Mouse (Mus musculus): ENCODE measurements around the gene Bdkrb2.

The Bdkrb2 gene

DNA sequence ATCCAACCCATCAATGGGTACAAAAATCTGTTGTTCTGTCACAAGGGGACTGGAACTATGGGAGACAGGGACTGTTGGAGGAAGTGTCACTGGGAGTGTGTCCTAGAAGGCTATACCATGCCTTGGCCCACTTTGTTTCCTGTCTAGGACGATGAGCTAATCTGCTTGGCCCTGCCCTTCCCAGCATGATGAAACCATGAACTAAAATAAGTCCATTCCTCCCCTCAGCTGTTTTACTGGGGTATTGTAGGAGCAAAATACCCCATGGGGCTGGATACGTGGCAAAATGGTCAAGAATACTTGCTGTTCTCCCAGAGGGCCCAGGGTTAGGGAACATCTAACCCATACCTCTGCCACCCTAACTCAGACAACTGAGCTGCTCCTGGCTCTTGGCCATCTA, 15.0 kb upstream of the Bdkrb2 start:
- no peak for DNase-seq

- DNase-seq: no peak
These were observed 14.1 kb upstream of the Bdkrb2 start for GRCm38 (mm10) chr12:105548881-105549280.

GRCm38 (mm10) chr12:105549835-105550802, 12.9 kb upstream of the Bdkrb2 start:
- no peak for DNase-seq

DNA sequence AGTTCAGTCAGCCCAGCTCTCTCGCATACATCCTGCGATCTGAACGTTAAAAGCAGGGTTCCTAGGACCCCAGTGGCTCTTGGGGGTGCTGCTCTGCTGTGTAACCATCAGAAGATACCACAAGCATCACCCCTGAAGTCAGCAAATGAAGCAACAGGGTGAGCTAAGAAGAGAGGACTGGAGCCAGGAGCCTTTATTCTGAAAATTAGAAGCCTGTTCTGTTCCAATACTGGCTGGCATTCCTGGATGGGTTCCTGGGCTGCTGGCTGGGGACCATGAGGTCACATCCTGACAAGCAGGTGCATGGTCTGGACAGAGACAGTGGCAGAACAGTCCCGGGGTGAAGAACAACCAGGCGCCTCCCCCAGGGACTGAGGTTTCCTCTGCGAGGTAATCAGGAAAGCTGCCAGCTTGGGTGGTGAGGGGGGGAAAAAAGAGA, 11.5 kb upstream of the Bdkrb2 start:
- peak; percentile 37 for DNase-seq

DNA sequence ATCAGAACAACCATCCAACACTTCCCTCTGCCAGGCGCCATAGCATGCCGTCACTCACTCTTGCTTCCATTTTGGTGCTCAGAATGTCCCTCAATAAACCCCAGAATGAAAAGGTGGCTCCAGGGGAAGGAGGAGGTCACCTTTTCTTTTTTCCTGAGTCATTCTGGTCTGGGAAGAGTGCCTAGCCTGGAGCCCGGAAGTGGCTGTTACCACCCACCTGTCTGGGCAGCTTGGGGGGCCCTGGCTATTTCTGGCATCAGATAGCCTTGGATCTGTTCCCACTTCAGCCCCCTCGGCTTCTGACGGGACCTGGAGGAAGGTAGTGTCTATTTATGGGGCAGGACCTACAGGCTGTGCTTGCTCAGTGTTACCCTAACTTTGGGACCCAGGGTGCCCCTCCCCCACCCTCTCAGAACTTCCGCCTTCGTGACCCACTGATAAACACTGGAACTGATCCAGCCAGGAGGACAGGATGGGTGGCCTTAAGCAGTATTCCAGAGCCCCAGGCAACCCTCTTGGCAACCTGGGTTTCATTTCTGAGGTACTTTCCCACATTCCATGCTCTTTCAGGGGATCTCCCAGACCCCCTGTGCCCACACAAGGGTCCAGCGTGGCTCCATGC, 8.8 kb upstream of the Bdkrb2 start:
- no peak for DNase-seq

GRCm38 (mm10) chr12:105555172-105555571, 7.9 kb upstream of the Bdkrb2 start:
- DNase-seq: no peak

GRCm38 (mm10) chr12:105557250-105557925, 5.6 kb upstream of the Bdkrb2 start:
- DNase-seq: no peak

- DNase-seq: no peak
These were observed 2.0 kb upstream of the Bdkrb2 start for GRCm38 (mm10) chr12:105561007-105561534.

DNA sequence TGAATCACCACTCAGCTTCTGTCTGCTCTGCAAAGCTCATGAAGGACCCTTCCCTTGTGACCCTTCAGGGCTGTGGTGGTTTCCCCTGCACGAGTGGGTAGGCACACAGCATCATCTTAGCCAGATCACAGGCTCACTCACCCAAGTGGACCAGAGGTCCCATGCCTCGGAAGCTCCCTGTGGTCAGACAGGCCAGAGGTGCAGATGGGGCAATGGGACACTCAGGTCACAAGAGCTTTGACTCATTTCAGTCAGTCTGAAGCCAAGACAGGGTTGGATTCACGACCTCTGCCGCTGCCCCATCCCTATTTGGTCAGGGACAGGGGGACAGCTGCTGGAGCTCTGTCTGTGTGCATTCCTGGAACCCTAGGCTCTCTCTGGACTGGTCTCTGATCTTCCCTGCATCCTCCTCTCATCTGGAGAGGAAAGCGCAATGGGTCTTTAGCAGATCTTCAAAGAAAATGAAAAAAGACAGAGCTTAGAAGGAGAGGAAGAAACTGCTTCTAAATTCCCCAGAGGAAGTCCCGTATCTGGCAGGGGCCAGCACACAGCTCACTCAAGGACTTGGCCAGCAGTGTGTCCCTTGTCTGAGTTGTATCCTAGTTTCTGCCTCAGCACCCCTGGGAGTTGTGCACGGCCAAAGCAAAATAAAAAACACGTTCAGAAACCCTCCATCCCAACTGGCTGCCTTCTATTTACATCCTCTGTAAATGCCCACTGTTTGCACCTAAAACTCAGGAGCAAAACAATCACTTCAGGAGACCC, 788 bp upstream of the Bdkrb2 start:
- DNase-seq: no peak

- DNase-seq: no peak
These were observed 775 bp downstream of the Bdkrb2 start for GRCm38 (mm10) chr12:105563726-105564275.

GRCm38 (mm10) chr12:105565221-105565620, 2.2 kb downstream of the Bdkrb2 start:
- no peak for DNase-seq

DNA sequence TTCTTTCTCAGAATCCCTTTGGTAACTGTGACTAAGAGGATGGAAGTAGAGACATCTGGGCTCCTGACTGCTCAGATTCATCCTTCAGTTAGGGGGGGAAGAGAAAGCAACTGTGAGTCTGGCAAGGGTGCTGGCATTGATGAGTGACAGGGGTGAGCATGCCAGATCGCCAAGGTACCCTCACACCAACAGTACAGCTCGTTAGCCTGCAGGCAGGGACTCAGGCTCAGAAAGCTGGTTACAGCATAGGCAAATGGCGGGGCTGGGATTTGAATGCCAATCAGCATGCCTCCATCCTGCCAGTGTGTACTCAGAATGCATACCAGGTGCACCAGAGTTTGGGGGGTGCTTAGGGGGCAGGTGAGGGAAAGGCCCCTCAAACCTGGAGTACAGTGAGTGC, 8.8 kb downstream of the Bdkrb2 start:
- DNase-seq: no peak

DNA sequence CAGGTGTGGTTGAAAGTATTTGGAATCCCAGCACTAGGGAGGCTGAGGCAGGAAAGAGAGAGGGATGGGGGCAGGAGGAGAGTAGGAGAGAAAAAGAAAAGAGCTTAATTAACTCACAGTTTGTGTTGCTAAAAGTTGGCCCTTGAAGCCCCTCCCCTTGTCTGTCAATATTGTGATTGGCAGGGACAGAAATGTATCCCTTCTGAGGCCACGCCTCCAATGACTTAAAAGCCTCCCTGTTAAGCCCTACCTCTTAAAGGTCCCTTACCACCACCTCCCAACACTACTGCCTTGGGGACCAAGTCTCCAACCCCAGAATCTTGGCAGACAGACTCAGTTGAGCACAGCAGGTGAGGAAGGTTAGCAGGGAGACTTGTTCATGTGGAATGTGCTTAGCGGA, 9.6 kb downstream of the Bdkrb2 start:
- DNase-seq: no peak

DNA sequence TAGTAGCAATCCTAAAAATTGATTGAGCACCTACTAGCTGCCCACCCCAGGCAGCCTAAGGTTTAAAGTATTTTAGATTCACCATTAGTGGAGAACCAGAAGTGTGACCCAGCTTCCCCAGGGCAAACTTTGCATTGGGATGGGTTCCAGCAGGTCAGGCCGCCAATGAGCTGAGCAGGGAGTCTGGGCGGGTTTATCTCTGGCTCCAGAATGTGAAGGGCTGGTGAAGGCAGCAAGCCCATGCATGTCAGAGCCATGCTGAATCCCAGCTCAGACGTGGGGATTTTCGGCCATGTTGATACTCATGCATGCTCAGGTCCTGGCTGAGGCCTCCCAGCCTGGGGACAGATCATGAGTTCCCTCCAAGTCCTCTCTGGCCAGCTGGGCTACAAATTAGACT, 11.3 kb downstream of the Bdkrb2 start:
- DNase-seq: no peak

DNA sequence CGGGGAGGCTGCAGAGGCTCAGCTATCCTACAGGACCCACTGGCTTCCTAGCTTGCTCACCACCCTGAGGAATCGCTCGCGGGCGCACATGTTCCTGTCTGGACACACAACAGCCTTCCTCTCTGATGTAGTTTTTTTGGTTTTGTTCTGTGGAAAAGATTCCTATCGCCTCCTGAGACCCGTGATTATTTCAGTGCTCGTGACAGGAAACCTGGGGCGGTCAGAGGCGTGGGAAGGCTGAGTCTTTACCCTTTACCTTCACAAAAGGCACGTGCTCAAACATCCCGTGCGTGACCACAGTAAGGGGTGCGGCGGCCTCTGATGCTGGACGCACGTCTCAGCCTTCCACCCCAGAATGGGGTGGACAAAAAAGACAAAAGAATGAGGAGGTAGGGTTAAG, 17.5 kb downstream of the Bdkrb2 start:
- no peak for DNase-seq

- DNase-seq: no peak
These were observed 19.5 kb downstream of the Bdkrb2 start for GRCm38 (mm10) chr12:105582486-105582885.

- DNase-seq: no peak
These were observed 20.5 kb downstream of the Bdkrb2 start for GRCm38 (mm10) chr12:105583484-105583883.

DNA sequence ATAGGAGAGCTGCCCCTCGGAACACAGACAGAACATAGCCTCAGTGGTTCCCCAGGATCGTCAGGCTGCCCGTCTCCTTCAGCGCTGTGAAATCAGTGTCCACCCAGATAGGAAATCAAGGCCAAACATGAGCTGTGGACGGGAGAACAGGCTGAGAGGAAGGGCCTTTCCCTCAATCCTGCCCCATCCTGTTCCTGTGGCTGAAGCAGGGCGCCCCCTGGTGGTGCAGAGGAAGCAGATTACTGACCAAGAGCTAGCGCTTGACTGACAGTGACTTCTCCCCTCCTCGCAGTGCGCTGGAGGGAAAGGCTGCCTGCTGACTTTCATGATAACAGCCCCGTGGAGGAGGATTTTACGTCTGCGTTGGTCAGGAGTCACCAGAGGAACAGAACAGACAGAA, 21.8 kb downstream of the Bdkrb2 start:
- DNase-seq: peak; percentile 51

DNA sequence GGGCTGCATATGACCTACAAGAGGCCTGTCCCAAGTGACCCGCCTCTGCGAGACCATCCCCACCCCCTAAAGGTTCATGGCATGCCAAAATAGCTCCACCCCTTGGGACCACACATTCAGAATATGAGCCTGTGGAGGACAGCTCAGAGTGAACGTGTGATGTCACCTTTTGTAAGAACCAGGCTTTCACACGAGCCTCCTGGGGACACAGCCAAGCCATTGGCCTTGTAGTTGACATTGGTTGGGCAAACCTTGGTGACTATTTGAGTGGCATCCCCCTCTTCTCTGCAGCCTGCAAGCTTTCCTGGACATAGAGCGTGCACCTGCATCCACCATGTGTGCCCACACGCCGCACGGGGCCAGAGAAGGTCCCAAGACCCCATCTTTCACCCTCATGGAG, 24.5 kb downstream of the Bdkrb2 start:
- no peak for DNase-seq

DNA sequence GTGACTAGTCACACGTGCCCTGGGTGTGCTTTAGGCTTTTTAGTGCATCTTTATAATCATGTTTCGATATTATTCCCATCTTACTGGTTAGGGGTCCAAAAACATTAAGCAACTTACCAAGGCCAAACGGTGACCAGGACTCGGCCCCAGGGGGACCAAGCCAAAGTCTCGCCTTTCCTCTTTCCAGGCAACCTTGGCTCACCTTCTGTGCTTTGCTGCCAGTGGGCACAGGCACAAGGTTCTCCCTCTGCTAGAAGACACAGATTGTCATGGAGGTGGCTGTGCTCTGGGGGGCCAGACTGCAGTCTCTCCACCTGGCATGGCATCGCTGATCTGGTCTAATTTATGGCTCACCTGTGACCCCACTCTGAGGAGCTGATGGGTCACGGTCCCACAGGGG, 27.8 kb downstream of the Bdkrb2 start:
- no peak for DNase-seq

GRCm38 (mm10) chr12:105592361-105592761, 29.3 kb downstream of the Bdkrb2 start:
- peak; percentile 15 for DNase-seq

DNA sequence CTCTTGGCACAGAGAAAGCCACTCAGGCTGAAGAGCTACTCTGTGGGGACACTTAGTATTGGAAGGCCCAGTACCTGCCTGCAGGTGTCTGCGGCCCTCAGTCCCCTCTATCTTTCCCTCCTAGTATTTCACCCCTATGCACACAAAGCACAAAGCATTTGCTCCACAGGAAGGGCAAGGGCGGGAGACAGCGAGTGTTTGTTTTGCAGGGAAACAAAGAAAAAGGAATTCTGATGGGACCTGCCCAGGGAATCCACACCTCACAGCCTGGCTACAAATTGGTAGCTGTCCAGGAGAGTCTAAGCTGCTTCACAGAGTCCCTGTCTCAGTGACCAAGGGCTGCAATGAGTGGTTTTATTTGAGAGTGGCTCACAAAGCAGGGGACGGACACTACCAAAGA, 30.4 kb downstream of the Bdkrb2 start:
- DNase-seq: no peak
